Mouse (Mus musculus) mature B cell (primary cell): Measurements from ENCODE around the gene Taf6.
"Not testable (repeated sequence)": the region's sequence is repeated elsewhere in the genome, so short reads cannot be mapped to it uniquely, and the experiment has no call there.

ENCODE experiments used
- in situ Hi-C: fragments of 300-500 bp; cut with MboI; formaldehyde crosslinking; loops from 2 replicates; pipeline ENCODE4 v1.14.3; 2019

The Taf6 gene

DNA sequence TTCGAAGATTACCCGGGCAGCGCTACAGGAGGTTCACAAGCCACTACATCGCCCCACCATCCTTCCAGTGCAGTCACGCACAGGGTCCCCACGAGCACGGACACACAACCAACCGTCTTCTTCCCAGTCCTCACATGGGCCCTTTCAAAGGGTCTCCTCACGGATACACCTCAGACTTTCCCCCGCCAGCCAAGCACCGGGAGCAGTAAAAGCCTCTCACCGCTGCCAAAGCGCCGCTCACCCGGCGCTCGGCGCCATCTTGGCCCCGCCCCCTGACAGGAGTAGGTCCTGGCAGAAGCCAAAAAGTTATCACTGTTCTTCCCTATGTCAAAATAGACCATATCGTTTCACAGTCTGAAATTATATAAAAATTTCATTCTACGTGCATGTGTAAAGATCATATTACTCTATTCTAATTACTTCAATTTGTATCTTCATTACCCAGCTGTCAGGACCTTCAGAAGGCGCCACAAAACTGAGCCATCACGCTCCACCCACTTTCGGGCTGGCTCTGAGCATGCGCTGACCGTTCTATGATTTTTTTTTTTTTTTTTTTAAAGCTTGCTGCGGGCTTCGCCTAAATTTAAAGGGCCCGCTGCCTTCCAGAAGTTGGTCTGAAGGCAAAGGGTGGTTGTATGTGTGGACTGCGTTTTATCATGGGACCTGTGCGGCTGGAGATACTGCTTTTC lies at the start of gene Taf6, which contains the start of gene Cnpy4:
Gene Taf6, minus strand, starts transcription at position 502 of the 689 bp plus-strand sequence.
Gene Cnpy4, plus strand, starts transcription at position 536 of the 689 bp plus-strand sequence.
- in situ Hi-C loops = no loop called here

GRCm38 (mm10) chr5:138234224-138234623 lies 47.0 kb upstream of the Taf6 start:
- in situ Hi-C loops = no loop called here

DNA sequence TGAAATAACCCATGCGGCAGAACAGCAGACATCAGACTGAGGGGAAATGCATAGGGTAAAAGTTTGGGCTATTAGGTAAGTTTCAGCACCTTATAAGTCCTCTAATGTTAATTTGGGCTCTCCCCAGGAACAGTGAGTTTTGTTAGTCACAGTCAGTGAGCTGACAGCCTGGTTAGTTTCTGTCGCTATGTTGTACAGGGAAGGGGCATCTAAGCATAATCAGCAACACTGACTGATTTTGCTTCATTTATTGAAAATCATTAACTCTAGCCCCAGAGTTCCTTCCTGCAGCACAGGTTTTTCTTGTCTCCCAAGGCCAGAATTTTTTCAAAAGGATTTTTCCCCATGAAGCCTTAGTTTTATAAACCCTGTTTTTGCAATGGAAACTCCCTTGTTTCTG lies 46.5 kb upstream of the Taf6 start:
- in situ Hi-C loops = no loop called here

DNA sequence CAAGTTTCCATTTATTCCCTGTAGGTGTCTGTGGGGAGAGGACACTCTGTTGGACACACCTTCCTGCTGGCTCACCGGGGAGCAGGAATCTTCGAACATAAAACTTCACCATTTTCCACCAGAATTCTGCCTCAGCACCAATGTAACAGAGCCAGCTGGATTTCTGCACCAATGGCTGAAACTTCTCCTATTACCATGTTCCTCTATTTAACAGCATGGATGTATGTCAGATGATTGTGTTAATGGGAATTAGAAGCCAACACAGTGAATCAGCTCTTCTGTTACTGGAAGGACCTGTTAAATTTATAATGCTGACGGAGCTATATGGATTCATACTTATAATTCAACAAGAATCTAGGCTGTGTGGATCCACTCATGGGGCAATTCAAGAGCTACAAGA lies 42.3 kb upstream of the Taf6 start:
- in situ Hi-C loops = no loop called here

- in situ Hi-C loops = no loop called here
Measured at GRCm38 (mm10) chr5:138228026-138228425, 40.8 kb upstream of the Taf6 start.

DNA sequence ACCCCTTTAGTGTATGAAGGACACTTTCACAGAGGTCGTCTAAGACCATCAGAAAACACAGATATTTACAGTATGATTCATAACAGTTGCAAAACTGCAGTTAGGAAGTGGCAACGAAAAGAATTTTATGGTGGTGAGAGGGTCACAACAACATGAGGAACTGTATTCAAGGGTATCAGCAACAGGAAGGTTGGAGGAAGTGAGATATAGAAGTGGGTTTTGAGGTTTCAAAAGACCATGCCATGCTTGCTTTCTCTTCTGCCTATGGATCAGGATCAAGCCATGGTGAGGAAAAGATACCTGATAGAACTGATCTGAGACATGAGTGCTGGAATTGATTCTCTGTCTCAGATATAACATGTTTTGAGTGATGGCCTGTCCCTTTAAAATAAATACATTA lies 40.1 kb upstream of the Taf6 start:
- in situ Hi-C loops = no loop called here

DNA sequence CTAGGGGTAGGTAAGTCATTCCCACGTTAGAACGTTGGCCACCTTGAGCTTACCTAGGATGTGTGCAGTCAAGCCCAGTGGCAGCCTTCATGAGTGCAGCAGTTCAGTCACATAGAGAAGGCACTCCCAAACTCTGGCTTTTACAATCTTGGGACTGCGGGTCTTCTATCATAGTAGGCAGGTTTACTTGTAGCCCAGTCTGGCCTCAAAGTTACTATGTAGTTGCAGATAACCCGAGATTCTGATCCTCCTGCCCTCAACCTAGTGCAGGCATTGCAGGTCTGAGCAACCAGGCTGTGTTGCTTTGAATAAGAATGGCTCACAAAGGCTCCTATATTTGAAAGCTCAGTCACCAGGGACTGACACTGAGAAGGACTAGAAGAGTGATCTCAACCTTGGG lies 39.2 kb upstream of the Taf6 start:
- in situ Hi-C loops = no loop called here

DNA sequence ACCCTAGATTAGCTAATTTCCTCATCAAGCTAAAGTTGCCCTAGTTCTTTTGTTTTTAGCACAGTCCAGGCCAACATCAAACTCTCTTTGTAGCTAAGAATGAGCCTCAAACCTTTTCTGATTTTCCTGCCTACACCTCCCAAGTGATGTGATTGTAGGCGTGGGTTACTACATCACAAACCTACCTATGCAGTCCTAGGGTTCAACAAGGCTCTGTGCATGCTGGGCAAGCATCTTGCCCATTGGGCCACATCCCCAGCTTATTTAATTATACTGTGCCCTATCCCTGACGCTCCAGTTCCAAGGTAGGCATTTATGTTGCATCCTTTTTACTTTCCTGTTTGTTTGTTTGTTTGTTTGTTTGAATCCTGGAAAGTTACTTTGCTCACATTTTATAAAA lies 38.4 kb upstream of the Taf6 start, which contains the start of gene Nxpe5:
Gene Nxpe5, plus strand, starts transcription at position 199 of the 400 bp plus-strand sequence.
- in situ Hi-C loops = no loop called here

DNA sequence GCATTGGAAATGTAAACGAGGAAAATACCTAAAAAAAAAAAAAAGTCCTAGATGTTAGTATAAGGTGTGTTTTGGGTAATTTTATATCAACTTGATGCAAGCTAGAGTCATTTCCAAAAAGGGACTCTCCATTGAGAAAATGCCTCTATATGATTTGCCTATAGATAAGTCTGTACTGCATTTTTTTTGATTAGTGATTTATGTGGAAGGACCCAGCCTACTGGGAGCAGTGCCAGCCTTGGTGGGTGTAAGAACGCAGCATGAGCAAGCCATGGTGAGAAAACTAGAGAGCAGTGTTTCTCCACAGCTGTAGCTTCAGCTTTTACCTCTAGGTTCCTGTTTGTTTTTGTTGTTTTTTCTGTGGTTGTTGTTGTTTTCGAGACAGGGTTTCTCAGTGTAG lies 36.0 kb upstream of the Taf6 start:
- in situ Hi-C loops = no loop called here

DNA sequence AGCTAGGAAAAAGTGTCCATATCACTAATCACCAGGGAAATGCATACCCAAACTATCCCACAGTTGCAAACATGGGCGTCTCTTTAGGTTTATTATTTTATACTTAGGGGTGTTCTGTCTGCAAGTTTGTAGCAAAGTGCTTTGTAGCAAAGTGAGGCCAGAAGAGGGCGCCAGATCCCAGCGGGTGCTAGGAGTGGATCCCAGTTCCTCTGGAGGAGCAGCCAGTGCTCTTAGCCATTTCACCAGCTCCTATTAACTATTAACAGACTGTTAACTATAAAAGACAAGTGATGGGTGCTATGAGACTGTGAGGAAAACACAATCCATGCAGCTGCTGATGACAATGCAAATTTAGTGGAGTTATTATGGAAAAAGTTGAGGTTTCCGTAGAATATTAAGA lies 34.9 kb upstream of the Taf6 start:
- in situ Hi-C loops = no loop called here

DNA sequence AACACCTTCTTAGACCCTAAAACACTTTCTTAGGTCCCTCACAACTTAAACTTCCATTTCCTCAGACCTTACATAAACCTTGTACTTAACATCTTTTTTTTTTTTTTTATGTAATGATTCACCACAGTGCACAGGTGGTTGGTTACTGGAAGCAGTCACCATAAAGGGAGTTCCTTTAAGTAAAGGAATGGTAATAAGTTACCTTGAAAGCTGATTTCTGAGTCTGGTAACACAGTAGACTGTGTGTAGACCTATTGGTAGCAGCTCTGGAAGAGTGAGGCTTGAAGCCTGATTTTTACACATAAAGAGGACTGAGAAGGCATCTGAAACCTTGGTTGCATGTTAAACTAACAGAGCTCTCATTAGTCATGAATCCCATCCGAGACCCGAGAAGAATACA lies 32.6 kb upstream of the Taf6 start:
- in situ Hi-C loops = no loop called here

- in situ Hi-C loops = not testable (repeated sequence)
Measured at GRCm38 (mm10) chr5:138216632-138217031, 29.4 kb upstream of the Taf6 start.

DNA sequence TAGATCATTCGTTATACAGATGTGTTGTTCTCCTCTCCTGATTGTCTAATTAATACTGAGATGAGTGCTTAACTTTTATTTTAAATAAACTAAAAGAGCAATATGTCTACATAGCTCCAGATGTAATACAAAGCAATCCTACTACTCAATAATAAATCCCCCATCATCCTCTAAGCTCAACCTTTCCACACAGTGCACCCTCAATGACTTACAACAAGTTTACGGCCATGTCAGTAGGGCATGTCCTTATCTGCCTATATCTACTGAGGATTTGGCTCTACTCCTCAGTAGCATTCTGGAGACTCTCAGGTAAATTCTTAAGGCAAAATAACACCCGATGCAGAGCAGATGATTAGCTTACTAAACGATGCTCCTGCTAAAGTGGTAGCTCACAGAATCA lies 20.6 kb upstream of the Taf6 start:
- in situ Hi-C loops = no loop called here

DNA sequence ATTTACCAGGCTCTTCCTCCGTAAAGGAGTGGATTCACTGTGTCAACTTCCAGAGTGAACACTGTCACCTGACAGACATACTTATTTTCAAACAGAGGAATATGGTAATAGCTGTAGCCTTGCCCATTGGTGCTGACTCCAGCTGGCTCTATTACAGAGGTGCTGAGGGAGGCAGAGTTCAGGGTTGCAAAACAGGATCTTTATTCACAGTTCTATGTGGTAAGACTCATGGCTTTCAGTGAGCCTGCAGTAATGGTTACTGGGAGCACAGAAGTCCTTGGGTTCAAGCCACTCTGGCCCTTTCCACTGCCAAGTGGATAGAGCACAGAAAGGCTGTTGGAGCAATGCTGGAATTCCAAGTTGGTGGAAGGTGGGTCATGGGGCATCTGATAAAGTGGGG lies 20.0 kb upstream of the Taf6 start:
- in situ Hi-C loops = no loop called here

GRCm38 (mm10) chr5:138202086-138202485 lies 14.8 kb upstream of the Taf6 start:
- in situ Hi-C loops = no loop called here

- in situ Hi-C loops = no loop called here
Measured at GRCm38 (mm10) chr5:138199576-138199975, 12.3 kb upstream of the Taf6 start.

GRCm38 (mm10) chr5:138195463-138195862 lies 8.2 kb upstream of the Taf6 start:
- in situ Hi-C loops = no loop called here

DNA sequence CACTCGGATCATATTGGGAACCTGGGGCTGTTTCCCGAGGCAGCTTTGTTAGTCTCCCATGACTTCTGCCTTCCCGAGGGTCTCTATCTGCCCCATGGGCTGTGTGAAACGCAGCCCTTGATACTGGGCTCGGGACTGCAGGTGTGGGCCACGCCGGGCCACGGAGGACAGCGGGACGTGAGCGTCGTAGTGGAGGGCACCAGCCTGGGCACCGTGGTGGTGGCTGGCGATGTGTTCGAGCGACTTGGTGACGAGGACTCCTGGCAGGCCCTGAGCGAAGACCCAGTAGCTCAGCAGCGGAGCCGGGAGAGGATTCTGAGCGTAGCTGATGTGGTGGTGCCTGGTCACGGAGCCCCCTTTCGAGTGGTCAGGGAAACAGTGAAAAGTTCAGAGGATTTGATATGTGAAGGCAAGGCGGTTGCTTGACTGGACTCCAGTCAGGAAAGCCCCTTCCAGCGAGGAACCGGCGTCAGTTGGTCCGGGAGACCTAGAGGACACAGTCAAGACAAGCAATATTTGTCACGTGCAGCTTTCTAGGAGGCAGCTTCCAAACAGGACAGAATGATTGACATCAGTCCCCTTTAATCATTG lies 7.6 kb upstream of the Taf6 start:
- in situ Hi-C loops = no loop called here

DNA sequence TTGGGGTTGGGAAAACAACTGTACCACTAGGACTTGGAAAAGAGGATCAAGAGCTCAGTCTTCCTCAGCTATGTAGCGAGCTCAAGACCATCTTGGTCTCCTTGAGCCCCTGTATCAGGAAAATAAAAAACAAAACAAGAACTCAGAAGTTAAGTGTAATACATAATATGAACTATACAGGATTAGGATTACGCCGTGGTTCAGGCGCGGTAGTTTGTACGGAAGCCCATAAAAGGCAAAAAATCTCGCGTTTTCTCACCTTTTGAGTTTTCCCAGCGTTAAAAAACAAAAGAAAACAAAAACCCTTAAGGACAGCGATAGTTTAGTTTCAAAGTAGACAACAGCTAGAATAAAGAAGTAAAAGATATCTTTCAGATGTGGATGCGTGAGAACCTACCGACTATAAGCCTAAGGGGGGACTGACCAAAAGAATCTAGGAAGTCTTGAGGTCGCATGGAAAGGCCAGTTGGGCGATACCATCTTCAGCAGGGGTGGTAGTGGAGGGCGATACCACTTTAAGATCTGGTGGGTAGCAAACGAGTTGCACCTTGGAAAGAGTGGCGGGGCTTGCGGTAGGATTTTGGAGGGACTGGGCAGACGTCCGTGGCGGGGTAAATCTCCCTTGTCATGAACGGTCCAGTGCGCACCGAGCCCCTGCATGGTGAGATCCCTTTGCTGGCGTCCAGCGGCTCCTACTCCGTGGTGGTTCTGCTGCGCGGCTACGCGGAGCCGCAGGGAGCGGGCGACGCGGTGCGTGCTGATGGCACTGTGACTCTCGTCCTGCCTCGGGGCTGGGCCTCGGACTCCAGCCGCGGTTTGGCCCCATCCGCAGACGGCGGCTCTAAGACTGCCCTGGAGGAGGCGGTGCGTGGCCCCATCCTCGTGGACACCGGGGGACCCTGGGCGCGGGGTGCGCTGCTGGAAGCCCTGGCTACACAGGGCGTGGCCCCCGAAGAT lies 6.8 kb upstream of the Taf6 start, which contains the start of gene Mblac1:
Gene Mblac1, plus strand, starts transcription at position 544 of the 957 bp plus-strand sequence.
- in situ Hi-C loops = no loop called here

GRCm38 (mm10) chr5:138187661-138188306 lies 533 bp upstream of the Taf6 start:
- in situ Hi-C loops = no loop called here

DNA sequence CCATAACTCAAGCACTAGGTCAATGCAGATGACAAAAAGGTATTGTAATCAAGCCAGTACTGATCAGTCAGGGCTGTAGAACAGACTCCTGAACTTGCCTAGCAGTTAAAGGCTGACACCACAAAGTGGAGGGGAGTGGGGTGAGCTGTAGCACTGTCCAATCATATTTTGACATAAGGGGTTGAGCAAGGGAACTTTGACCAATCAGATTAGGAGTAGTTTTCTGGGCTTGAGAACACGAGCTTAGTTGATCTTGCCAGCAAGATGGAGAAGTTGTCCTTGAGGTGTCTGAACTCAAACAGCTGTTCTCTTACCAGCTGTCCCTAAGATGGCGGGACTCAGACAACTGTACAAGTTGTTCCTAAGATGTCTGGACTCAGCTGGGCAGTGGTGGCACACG lies 14.0 kb downstream of the Taf6 start:
- in situ Hi-C loops = no loop called here
